Mouse (Mus musculus) C2C12 (cell line): ENCODE results near the gene Ifit2.

Experiments
- CTCF ChIP-seq: IDR thresholded peaks from one replicate; pipeline ENCODE4 v1.5.1; 2011; ENCODE audit not compliant: control insufficient read depth, insufficient read depth, insufficient read length
- MYOG ChIP-seq: IDR thresholded peaks from one replicate; pipeline ENCODE4 v1.6.1; 2011; ENCODE audit not compliant: control insufficient read depth, insufficient read length; ENCODE audit errors: extremely low read depth

DNA sequence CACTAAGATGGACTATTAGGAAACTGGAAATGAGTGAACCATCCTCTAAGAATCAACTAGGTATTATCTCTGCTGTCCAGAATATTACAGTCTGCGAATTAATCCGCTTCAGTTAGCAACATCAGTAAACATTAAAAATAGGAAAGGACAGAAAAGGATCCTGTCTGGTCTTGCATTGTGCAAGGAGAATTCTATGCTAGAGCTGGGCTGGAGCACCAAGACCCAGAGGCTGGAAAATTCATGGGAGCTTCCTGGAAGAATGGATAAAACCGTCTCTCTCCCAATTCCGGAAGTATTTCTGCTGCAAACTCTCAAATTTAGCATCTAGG lies 325 bp upstream of the Ifit2 start:
- TF ChIP-seq MYOG = no peak
- TF ChIP-seq CTCF = no peak
